Mouse (Mus musculus) heart, postnatal 36 days (tissue): ENCODE data around the gene Ldha. TPM values are rescaled to one million over a fixed set of nuclear protein-coding genes. Genes with fewer than 3 reads are reported as not detected.
"Not testable (repeated sequence)": the region's sequence is repeated elsewhere in the genome, so short reads cannot be mapped to it uniquely, and the experiment has no call there.

Source experiments
- DNase-seq, 2 experiments: peaks; one replicate each; pipeline ENCODE4 v3.0.0; 2021 to 2022
- intact Hi-C: fragments of 180-260 bp; cut with DNase I; formaldehyde crosslinking; loops from one replicate; pipeline ENCODE4 v1.15.1; 2025
- total RNA-seq, 2 experiments: library from RNA; stranded (reverse); gene quantifications; 2 replicates each; pipeline ENCODE4 v1.2.3; 2021

Ldha gene
- total RNA-seq, 2 experiments from 2014 or later: 776 to 801 TPM

DNA sequence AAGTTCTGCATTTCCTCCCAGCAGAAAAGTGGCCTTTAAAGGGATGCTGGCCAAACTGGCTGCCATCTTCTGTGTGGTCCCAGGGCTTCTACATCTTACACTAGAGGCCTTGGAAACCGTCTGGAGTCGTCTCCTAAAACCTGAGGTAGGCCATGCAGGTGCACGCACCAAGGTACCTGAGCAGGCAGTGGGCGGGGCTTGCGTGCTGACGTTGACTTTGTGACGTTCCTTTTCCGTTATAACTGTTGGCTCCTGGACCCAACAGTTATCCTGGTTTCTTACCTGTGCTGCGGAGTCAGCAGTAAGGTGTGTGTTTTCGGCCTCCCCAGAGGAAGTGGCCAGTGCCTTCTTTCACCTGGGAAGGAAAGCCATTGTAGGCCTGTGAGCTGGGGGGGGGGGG is 19.7 kb downstream of the Ldha start, which contains the start of gene Ldhc:
Ldhc (plus strand) TSS at position 208 of the 400 bp plus-strand sequence.
- intact Hi-C loops: no loop called here
- no peak for DNase-seq

DNA sequence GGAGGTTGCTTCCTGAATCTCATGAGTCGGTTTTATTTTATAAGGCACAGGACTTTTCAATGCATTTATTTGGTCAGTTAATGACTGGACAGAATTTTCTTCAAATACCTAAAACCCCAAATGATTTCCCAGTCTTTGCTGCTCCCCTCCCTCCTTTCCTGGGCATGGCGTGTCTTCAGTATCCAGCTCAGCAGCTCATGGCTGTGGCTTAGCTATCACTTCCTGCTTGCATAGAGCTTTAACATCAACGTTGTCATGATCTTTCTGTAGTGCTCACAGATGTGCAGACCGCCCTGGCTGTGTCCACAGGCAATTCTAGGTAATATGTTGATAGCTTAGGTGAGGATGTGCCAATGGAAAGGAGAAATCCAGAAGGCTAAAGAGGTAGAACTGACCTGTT is 30.7 kb downstream of the Ldha start:
- intact Hi-C loops: no loop called here
- DNase-seq: no peak

DNA sequence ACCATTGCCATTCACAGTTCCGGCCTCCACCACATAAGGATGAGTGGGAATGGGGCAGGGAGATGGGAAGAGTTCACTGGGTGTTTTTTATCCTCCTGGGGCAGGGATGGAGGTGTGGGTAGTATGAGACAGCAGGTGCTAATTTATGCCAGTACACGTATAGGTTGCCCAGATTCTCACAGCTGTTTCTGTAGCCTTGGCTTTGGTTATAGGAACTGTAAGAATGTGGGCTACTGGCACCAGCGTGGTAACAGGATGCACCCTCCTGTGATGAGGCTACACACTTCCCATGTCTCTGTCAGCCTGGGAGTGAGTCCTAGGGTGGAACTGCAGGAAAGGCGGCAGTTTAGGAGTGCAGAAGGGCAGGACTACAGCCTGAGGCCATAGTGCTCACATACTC is 35.6 kb downstream of the Ldha start:
- DNase-seq: no peak
- intact Hi-C loops: no loop called here

DNA sequence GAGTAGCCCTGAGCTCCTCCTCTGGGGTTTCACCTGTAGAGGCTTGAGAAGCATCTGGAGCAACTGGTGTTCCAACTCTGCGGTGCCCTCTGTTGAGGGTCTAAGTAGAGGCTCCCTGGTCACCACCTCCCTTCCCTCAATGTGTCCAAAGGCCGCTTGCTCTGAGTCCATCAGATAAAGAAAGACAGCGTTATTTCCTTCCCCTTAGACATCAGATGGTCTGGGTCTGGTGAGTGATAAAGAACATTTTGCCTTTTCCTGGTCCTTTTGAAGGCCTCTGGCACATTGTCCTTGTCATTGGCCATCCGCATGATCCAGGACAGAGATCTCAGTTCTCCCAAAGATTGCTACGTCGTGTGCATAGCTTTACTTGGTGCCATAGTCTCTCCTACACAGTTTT is 36.0 kb downstream of the Ldha start:
- no peak for DNase-seq
- intact Hi-C loops: no loop called here

DNA sequence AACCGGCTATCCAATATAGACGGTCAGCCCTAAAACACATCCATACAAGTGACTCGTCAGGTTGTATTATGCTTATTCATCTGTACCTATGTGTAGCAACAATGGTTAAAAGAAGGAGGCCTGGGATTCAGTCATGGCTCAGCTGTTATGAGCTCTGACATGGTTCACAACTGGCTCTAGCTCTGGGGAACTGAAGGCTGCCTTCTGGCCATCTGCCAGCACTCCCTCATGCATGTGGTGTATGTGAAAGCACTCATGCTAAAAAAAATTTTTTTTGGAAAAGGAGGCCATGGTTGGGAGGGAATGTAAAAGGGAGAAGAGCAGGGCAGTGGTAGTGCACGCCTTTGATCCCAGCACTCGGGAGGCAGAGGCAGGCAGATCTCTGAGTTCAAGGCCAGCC is 38.6 kb downstream of the Ldha start:
- DNase-seq: no peak

DNA sequence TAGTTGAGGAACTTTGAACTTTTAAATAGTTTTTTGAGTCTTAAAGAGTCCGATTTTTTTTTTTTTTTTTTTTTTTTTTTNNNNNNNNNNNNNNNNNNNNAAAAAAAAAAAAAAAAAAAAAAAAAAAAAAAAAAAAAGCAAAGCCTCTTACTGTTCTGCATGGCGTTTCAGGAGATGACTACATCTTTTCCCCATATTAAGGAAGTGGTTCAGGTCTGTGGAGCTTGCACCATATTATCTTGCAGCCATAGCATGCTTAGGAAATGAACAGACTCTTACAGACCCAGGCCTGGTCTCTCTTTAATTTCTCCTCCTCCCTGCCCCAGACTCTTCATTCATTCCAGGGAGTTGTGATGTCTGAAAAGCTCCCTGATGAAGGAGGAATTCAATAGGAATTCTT is 39.7 kb downstream of the Ldha start:
- DNase-seq: no peak

More for the DNA sequence above, 38.6 kb downstream of the Ldha start:
- intact Hi-C loops: no loop called here

DNA sequence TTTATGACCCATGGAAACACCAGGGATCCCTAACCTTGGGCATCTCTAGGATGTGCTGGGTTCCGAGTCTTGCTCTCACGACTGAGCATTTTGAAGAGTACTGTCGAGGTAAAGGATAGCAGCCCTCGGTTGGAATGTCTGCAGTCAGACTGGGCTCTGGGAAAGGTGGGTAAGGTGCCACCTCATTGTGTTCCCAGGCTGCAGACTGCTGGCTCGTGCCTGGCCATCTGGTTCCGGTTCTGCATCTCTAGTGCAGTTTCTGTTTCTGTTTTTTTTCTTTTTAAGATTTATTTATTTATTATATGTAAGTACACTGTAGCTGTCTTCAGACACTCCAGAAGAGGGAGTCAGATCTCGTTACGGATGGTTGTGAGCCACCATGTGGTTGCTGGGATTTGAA is 40.7 kb downstream of the Ldha start:
- DNase-seq, intact Hi-C loops: not testable (repeated sequence)

More for the DNA sequence above, 39.7 kb downstream of the Ldha start:
- intact Hi-C loops: no loop called here

DNA sequence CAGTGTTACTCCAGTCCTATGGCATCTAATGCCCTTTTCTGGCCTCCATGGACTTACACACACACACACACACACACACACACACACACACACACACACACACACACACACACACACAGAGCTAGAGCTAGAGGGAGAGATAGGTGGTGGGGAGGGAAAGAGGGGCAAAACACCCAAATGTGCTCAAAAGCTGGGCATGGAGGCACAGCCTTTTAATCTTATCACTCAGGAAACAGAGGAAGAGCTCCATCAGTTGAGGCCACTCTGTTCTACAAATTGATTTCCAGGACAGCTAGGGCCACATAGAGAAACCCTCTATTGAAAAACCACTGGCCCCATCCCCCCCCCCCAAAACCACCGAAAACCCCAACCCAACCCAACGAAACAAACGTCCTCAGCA is 42.0 kb downstream of the Ldha start:
- DNase-seq: no peak
- intact Hi-C loops: no loop called here

DNA sequence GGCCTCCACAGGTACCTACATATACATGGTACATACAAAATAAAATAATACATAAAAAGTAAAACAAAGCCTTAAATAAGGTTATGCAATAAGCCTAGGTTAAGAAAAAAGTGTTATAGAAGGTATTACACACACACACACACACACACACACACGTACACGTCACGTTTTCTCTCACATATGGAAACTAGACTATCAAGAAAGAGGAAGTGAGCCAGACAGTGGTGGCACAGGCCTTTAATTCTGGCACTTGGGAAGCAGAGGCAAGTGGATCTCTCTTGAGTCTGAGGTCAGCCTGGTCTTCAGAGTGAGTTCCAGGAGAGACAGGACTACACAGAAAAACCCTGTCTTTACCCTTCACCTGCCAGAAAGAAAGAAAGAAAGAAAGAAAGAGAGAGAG is 54.2 kb downstream of the Ldha start:
- no peak for DNase-seq
- intact Hi-C loops: no loop called here

DNA sequence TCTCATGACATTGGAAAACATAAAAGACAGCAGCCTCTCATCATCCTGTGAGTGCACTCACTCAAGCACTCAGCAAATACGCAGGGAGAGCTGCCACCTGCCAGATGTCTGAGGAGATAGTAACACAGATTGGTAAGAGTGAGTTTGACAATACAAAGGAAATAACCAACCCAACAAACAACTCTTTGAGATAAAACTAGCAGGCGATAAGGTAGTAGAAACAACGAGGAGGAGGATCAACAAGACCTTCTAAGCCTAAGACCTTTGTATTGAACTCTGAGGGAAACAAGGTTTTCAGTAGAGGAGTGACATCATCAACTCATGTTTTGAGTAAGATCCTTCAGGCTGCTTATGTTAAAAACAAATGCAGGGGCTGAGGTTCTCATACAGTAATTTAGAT is 58.1 kb downstream of the Ldha start:
- intact Hi-C loops: no loop called here
- DNase-seq: no peak

Other genes starting within 250 kb of the Ldha start
- 1 to 10 TPM; 3.0 to 4.7 TPM for gene Sergef, start 201.7 kb upstream of the Ldha start, total RNA-seq
- gene Tph1, start 168.9 kb upstream of the Ldha start, total RNA-seq: not detected
- 1 to 10 TPM; 3.8 to 4.3 TPM for gene Saal1, start 130.8 kb upstream of the Ldha start, total RNA-seq
- gene Saa3, start 125.8 kb upstream of the Ldha start, total RNA-seq: 1 to 10 TPM; 1.4 to 1.8 TPM
- not detected for gene Saa4, start 108.9 kb upstream of the Ldha start, total RNA-seq
- gene Saa1, start 98.5 kb upstream of the Ldha start, total RNA-seq: not detected
- not detected for gene Saa2, start 89.7 kb upstream of the Ldha start, total RNA-seq
- gene Hps5, start 45.4 kb upstream of the Ldha start, total RNA-seq: 10 to 100 TPM in 1 of 2 experiments, 1 to 10 TPM in 1; 8.8 to 12.7 TPM
- gene Gtf2h1, start 45.4 kb upstream of the Ldha start, total RNA-seq: 10 to 100 TPM; 16.9 to 19.5 TPM
- gene Ldhc, start 19.7 kb downstream of the Ldha start, total RNA-seq: not detected
- gene Tsg101, start 78.5 kb downstream of the Ldha start, total RNA-seq: 10 to 100 TPM; 60.5 to 61.6 TPM
- gene Uevld, start 117.1 kb downstream of the Ldha start, total RNA-seq: 10 to 100 TPM in 1 of 2 experiments, 1 to 10 TPM in 1; 9.4 to 10.6 TPM
- not detected for gene Gm9999, start 142.1 kb downstream of the Ldha start, total RNA-seq
- gene Spty2d1, start 166.9 kb downstream of the Ldha start, total RNA-seq: 1 to 10 TPM; 6.7 to 8.6 TPM
- gene Tmem86a, start 209.1 kb downstream of the Ldha start, total RNA-seq: 10 to 100 TPM; 29.2 to 32.6 TPM